Mouse (Mus musculus) heart, adult 8-10 months (tissue): ENCODE results near the gene Clec3b. TPM values are rescaled to one million over a fixed set of nuclear protein-coding genes. Genes with fewer than 3 reads are reported as not detected.
A peak's percentile ranks its signal among the peaks of the same experiment; 100 is the strongest.

Experiments used
- DNase-seq: peaks from one replicate; pipeline ENCODE4 v3.0.0; 2022; ENCODE audit warnings: low spot score
- total RNA-seq, 4 experiments: library from RNA; stranded (reverse); gene quantifications; 2 replicates each; pipeline ENCODE4 v1.2.4; 2022

Gene Clec3b
- total RNA-seq, 4 experiments from 2014 or later, result 37.7 to 48.5 (median 38.6) TPM

GRCm38 (mm10) chr9:123153121-123153520, 2.4 kb downstream of the Clec3b start:
- DNase-seq, result no peak

- DNase-seq, result peak; percentile 49
Observed at GRCm38 (mm10) chr9:123156910-123157361, 6.2 kb downstream of the Clec3b start.

GRCm38 (mm10) chr9:123157699-123158098, 7.0 kb downstream of the Clec3b start:
- DNase-seq, result no peak

DNA sequence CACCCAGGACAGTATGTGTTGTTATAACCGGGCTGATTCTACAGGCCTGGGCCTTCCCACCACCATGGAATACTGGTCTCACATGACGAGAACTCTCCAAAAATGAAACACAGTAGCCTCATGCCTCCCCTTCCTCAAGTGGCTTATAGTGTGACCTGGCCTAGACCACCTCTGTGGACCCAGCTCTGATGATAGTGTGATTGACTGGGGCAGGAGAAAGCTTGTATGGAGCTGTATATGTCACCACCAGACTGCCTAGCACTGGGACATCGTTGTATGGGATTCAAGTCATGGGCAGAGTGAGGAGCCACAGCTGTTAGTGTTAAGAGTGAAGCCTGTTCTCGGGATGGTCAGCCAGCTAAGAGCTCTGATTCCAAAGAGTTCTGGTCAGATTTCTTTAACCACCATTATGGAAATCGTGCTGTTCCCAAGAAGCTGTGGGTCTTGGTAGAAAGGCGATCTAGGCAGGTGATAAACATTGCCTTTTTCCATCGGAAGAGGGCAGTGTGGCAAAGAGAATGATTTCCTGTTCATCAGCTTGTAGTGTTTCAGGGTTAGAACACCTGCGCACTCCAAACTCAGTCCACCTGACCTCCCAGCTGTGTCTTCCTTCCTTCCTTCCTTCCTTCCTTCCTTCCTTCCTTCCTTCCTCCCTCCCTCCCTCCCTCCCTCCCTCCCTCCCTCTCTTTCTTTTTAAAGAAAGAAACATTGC, 7.5 kb downstream of the Clec3b start:
- DNase-seq, result no peak

DNA sequence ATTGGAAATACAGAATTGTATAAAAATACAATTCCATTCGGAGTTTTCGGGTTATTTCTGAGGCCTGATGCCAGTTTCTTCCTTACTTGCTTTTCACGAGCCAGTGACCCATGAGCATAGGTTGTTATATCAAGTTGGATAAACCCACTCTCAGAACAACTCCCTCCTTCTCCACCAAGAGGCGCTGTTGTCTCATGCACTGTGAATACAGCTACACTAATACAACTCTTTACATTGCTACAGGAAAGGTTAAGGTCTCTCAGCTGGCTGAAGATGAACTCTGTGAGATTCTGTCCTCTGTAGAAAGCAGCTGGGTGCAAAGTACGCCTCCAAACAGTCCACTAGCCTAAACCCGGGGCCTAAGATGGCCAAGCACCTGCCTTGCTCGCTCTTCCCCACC, 8.6 kb downstream of the Clec3b start:
- peak; percentile 70 for DNase-seq

- no peak for DNase-seq
Observed at GRCm38 (mm10) chr9:123161792-123162191, 11.0 kb downstream of the Clec3b start.

DNA sequence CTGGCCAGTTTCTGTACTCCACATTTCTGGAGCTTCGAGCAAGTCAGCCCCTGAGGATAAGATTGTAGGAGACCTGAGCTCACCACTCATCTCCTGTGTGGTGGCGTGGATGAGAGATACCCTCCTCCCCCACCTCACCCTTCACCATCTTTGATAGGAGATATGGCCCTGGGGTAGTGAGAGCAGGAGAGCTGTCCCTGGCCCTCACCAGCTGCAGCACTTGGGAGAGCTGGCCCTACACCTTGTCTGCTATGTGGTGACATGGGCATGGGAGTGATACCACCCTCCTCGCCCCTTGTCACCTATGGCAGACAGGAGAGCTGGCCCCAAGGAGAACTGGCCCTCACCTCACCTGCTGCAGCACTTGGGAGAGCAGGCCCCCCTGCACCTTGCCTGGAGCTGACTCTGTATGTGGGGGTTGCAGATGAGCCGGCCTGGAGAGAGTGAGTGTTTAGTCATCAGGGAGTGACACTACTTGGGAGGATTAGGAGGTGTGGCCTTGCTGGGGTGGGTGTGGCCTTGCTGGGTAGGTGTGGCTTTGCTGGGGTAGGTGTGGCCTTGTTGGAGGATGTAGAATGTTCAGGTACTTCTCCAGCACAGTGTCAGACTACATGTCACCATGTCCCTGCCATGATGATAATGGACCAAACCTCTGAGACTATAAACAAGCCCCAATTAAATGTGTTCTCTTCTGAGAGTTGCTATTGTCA, 12.4 kb downstream of the Clec3b start:
- no peak for DNase-seq

GRCm38 (mm10) chr9:123165781-123166443, 15.2 kb downstream of the Clec3b start:
- DNase-seq, result no peak

- DNase-seq, result no peak
Observed at GRCm38 (mm10) chr9:123173760-123174159, 23.0 kb downstream of the Clec3b start.

- no peak for DNase-seq
Observed at GRCm38 (mm10) chr9:123174356-123174755, 23.6 kb downstream of the Clec3b start.

DNA sequence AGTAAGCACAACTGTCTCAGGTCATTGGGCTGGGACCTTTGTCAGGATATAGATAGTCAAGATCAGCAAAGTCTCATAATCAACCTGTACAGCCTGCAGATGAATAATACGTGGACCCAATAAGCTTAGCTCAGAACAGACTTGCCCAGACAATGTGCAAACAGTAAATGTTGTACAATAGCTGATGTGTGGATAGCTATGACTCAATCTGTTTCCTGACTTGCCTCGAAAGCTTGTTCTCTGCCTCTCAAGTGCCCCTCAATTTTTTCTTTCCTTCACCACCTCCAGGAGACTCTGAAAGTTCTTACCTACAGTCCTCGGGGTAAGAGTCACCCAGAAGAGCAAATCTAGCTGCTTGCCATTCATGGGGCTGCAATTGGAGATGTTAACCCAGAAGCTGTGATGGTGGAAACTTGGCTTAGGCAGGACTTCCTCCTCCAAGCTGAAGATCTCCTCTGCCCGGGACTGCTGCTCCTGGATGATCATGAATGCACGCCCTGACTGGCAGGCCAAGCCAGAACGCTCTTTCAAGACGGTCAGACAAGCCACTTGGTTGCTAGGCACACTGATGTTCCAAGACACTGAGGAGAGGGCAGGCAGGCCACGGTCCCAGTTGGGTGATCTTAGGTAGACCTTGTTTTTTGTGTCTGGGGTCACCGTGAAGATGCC, 26.8 kb downstream of the Clec3b start:
- DNase-seq, result no peak

GRCm38 (mm10) chr9:123180003-123180402, 29.3 kb downstream of the Clec3b start:
- no peak for DNase-seq

DNA sequence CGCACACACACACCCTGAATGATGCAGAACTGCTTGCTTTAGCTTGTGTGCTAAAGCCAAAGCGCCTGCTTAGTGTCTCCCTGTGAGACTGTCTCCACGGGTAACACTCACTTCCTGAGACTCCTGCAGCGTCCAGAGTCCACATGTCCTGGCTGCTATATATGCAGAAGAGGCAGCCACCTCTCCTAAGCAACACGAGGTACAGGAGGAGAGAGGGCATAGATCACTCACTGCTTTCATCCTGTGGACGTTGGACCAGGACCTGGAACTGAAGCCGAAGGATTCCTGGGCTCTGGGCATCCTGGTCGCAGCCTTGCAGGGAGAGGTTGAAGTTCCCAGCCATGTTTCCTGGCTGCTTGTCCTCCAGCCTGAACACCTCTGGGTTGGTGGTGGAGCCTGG, 32.5 kb downstream of the Clec3b start:
- DNase-seq, result no peak

GRCm38 (mm10) chr9:123185546-123185945, 34.8 kb downstream of the Clec3b start:
- DNase-seq, result no peak

- no peak for DNase-seq
Observed at GRCm38 (mm10) chr9:123186151-123186550, 35.4 kb downstream of the Clec3b start.

GRCm38 (mm10) chr9:123187589-123187988, 36.8 kb downstream of the Clec3b start:
- peak; percentile 13 for DNase-seq

- no peak for DNase-seq
Observed at GRCm38 (mm10) chr9:123188271-123188670, 37.5 kb downstream of the Clec3b start.

- DNase-seq, result no peak
Observed at GRCm38 (mm10) chr9:123200116-123200515, 49.4 kb downstream of the Clec3b start.

DNA sequence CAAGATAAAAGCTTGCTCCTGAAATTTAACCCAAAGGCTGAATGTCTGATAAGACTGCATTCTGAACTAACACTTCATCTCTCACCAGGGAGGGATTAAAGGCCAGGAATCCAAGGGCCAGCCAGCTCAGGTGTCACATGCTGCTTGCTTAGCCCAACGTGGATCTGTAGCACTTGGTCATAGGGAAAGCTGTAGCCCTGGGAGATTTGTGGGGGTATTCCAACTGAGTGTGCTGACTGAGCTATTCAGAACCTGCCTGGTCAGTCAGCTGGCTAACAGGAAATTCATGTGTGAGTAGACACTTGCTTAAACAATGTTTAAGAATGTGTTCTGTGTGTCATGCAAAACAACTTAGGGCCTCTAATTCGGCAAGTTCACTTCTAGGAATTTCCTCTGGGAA, 55.8 kb downstream of the Clec3b start:
- no peak for DNase-seq

- no peak for DNase-seq
Observed at GRCm38 (mm10) chr9:123206948-123207347, 56.2 kb downstream of the Clec3b start.
